Mouse (Mus musculus) liver, embryonic 14.5 days (tissue): Measurements from ENCODE around the gene Ifna2.

Experiments
- CTCF ChIP-seq: IDR thresholded peaks from 2 replicates; pipeline ENCODE4 v1.5.1; 2016; ENCODE audit warnings: antibody characterized with exemption, low read depth, control low read depth
- EP300 ChIP-seq: IDR thresholded peaks from 2 replicates; pipeline ENCODE4 v1.6.1; 2016; ENCODE audit warnings: antibody characterized with exemption, low read depth

GRCm38 (mm10) chr4:88634311-88634710 is 49.4 kb downstream of the Ifna2 start, which contains the start of gene C87499:
- TF ChIP-seq CTCF (no peak), EP300 (no peak)
